Mouse (Mus musculus) embryonic facial prominence, embryonic 11.5 days (tissue): ENCODE measurements around the gene Slc22a1. TPM values are rescaled to one million over a fixed set of nuclear protein-coding genes. Genes with fewer than 3 reads are reported as not detected.
A peak's percentile ranks its signal among the peaks of the same experiment; 100 is the strongest.
"Not testable (repeated sequence)": the region's sequence is repeated elsewhere in the genome, so short reads cannot be mapped to it uniquely, and the experiment has no call there.

Experiments
- ATAC-seq: fragments of 200-750 bp; cut with Nextera tagmentation; replicated peaks from 2 replicates; pipeline ENCODE4 v1.8.0; 2017; ENCODE audit warnings: low read depth; ENCODE audit not compliant: insufficient number of reproducible peaks, low FRiP score, low TSS enrichment
- DNase-seq: peaks from one replicate; pipeline ENCODE4 v3.0.0-alpha.2; 2015; ENCODE audit warnings: low spot score
- H3K27ac ChIP-seq: fragments of 300-500 bp; sonication (generic); replicated peaks from 2 replicates; pipeline ENCODE4 v1.5.1; 2014; ENCODE audit warnings: mild to moderate bottlenecking, low read depth, low read length, control low read depth
- H3K27me3 ChIP-seq: fragments of 300-500 bp; sonication (generic); 2 replicates; pipeline ENCODE4 v1.6.1; 2014; ENCODE audit warnings: mild to moderate bottlenecking, low read length, moderate library complexity, mixed read lengths; ENCODE audit not compliant: control insufficient read depth, insufficient read depth
- H3K36me3 ChIP-seq: fragments of 300-500 bp; sonication (generic); replicated peaks from 2 replicates; pipeline ENCODE4 v1.6.1; 2014; ENCODE audit warnings: low read depth, mild to moderate bottlenecking, low read length, moderate library complexity, mixed read lengths; ENCODE audit not compliant: control insufficient read depth, insufficient read depth
- H3K4me1 ChIP-seq: fragments of 300-500 bp; sonication (generic); 2 replicates; pipeline ENCODE4 v1.6.1; 2014; ENCODE audit warnings: low read length, mixed read lengths; ENCODE audit not compliant: control insufficient read depth, insufficient read depth
- H3K4me2 ChIP-seq: fragments of 300-500 bp; sonication (generic); 2 replicates; pipeline ENCODE4 v1.6.1; 2014; ENCODE audit warnings: low read depth, mild to moderate bottlenecking, control low read depth, low read length, moderate library complexity
- H3K4me3 ChIP-seq: fragments of 300-500 bp; sonication (generic); 2 replicates; pipeline ENCODE4 v1.5.1; 2014; ENCODE audit warnings: low read depth, low read length, control low read depth
- H3K9ac ChIP-seq: fragments of 300-500 bp; sonication (generic); replicated peaks from 2 replicates; pipeline ENCODE4 v1.6.1; 2014; ENCODE audit warnings: mild to moderate bottlenecking, control low read depth, low read length
- H3K9me3 ChIP-seq: fragments of 300-500 bp; sonication (generic); replicated peaks from 2 replicates; pipeline ENCODE4 v1.6.1; 2016; ENCODE audit warnings: mild to moderate bottlenecking, low read length, inconsistent platforms, mixed read lengths; ENCODE audit not compliant: control insufficient read depth
- WGBS: fragments of 180-500 bp; shearing (Covaris S2); extraction: QIAGEN DNeasy Blood & Tissue Kit; methylation state at CpG from one replicate; pipeline ENCODE4 v1.1.7; 2014; 5-methylcytosine and 5-hydroxymethylcytosine counted together
- polyA plus RNA-seq: library from polyadenylated mRNA; unstranded; fragments of >200 nt; fragmentation: Nextera tagmentation; extraction: Ambion mirVana; gene quantifications from 2 replicates; pipeline ENCODE4 v1.2.1, GENCODE M21; 2014

The Slc22a1 gene
- polyA plus RNA-seq, 1 experiment from 2014 or later = not detected

- no peak overlapping the region for H3K9ac ChIP-seq
- DNase-seq (no peak), ATAC-seq (no peak)
- H3K4me2 ChIP-seq = no peak overlapping the region
- H3K4me1 ChIP-seq = no peaks in the 10 kb centered on the region
- H3K9me3 ChIP-seq = no peaks in the 10 kb centered on the region
- H3K36me3 ChIP-seq = no peaks in the 10 kb centered on the region
- H3K27me3 ChIP-seq = no peaks in the 10 kb centered on the region
- no peak overlapping the region for H3K4me3 ChIP-seq
- no peak overlapping the region for H3K27ac ChIP-seq
These were observed 2.6 kb upstream of the Slc22a1 start for GRCm38 (mm10) chr17:12678261-12678660.

- Histone ChIP-seq H3K4me3 (no peak overlapping the region), H3K4me2 (no peak overlapping the region), H3K27ac (no peak overlapping the region), H3K27me3 (no peaks in the 10 kb centered on the region), H3K4me1 (no peaks in the 10 kb centered on the region), H3K36me3 (no peaks in the 10 kb centered on the region), H3K9ac (no peak overlapping the region), H3K9me3 (no peaks in the 10 kb centered on the region)
- DNase-seq (no peak), ATAC-seq (no peak)
These were observed 1.5 kb upstream of the Slc22a1 start for GRCm38 (mm10) chr17:12677139-12677538.

GRCm38 (mm10) chr17:12674980-12675379, 649 bp downstream of the Slc22a1 start:
- H3K36me3 ChIP-seq, ATAC-seq, H3K4me1 ChIP-seq, H3K4me3 ChIP-seq, H3K27ac ChIP-seq, H3K9ac ChIP-seq, DNase-seq, H3K27me3 ChIP-seq, H3K4me2 ChIP-seq, H3K9me3 ChIP-seq: not testable (repeated sequence)
- 83% methylated on average over 7 of the region's 7 CpGs for WGBS

GRCm38 (mm10) chr17:12673871-12674270, 1.8 kb downstream of the Slc22a1 start:
- WGBS = 63% methylated on average over 3 of the region's 3 CpGs
- ATAC-seq = no peak
- no peak overlapping the region for H3K27ac ChIP-seq

GRCm38 (mm10) chr17:12672285-12672790, 3.3 kb downstream of the Slc22a1 start:
- Histone ChIP-seq H3K4me1 (no peaks in the 10 kb centered on the region), H3K9me3 (no peaks in the 10 kb centered on the region), H3K4me2 (no peak overlapping the region), H3K27me3 (no peaks in the 10 kb centered on the region), H3K27ac (no peak overlapping the region), H3K4me3 (no peak overlapping the region), H3K9ac (no peak overlapping the region), H3K36me3 (no peaks in the 10 kb centered on the region)
- 39% methylated on average over 7 of the region's 7 CpGs for WGBS
- ATAC-seq (no peak), DNase-seq (peak; percentile 71)

More at GRCm38 (mm10) chr17:12673871-12674270, 1.8 kb downstream of the Slc22a1 start:
- Histone ChIP-seq H3K36me3 (no peaks in the 10 kb centered on the region), H3K4me2 (no peak overlapping the region), H3K9ac (no peak overlapping the region), H3K9me3 (no peaks in the 10 kb centered on the region), H3K4me1 (no peaks in the 10 kb centered on the region), H3K4me3 (no peak overlapping the region), H3K27me3 (no peaks in the 10 kb centered on the region)
- DNase-seq = no peak

GRCm38 (mm10) chr17:12671029-12671605, 4.5 kb downstream of the Slc22a1 start:
- Histone ChIP-seq H3K9ac (no peak overlapping the region), H3K4me1 (no peaks in the 10 kb centered on the region), H3K4me3 (no peak overlapping the region), H3K36me3 (no peaks in the 10 kb centered on the region), H3K9me3 (no peaks in the 10 kb centered on the region), H3K4me2 (no peak overlapping the region), H3K27me3 (no peaks in the 10 kb centered on the region), H3K27ac (no peak overlapping the region)
- WGBS = 85% methylated on average over 5 of the region's 5 CpGs
- ATAC-seq (no peak), DNase-seq (no peak)

GRCm38 (mm10) chr17:12669363-12669679, 6.3 kb downstream of the Slc22a1 start:
- H3K27ac ChIP-seq = no peak overlapping the region
- ATAC-seq = no peak

GRCm38 (mm10) chr17:12668478-12669362, 6.9 kb downstream of the Slc22a1 start:
- Histone ChIP-seq H3K27ac (no peak overlapping the region), H3K4me3 (no peak overlapping the region), H3K9me3 (no peaks in the 10 kb centered on the region), H3K36me3 (no peaks in the 10 kb centered on the region), H3K27me3 (no peaks in the 10 kb centered on the region), H3K4me1 (no peaks in the 10 kb centered on the region), H3K4me2 (no peak overlapping the region), H3K9ac (no peak overlapping the region)
- ATAC-seq (no peak), DNase-seq (no peak)
- WGBS = 42% methylated on average over 7 of the region's 7 CpGs

More at GRCm38 (mm10) chr17:12669363-12669679, 6.3 kb downstream of the Slc22a1 start:
- Histone ChIP-seq H3K4me1 (no peaks in the 10 kb centered on the region), H3K36me3 (no peaks in the 10 kb centered on the region), H3K9ac (no peak overlapping the region), H3K4me3 (no peak overlapping the region), H3K27me3 (no peaks in the 10 kb centered on the region), H3K9me3 (no peaks in the 10 kb centered on the region), H3K4me2 (no peak overlapping the region)
- no peak for DNase-seq
